Mouse (Mus musculus): ENCODE measurements around the gene 4930442H23Rik. TPM values are rescaled to one million over a fixed set of nuclear protein-coding genes. Genes with fewer than 3 reads are reported as not detected.

4930442H23Rik gene
- polyA plus RNA-seq, 1 experiment, result not detected

- no peak for TF ChIP-seq POLR2A (IDR thresholded peaks at IDR 0.05; ENCODE audit: low read depth, low read length)
- TF ChIP-seq CTCF (IDR thresholded peaks at IDR 0.05; ENCODE audit: extremely low read depth, insufficient read length, insufficient replicate concordance, low read depth, low read length), result no peak
- H3K4me1 ChIP-seq (ENCODE audit: control insufficient read depth, insufficient read depth, insufficient read length, low read length), result peaks cover 12% of the 10 kb centered on the region; the same call in 1 of the 2 replicates
- peak overlapping the region; percentile 86 for H3K27ac ChIP-seq (ENCODE audit: insufficient read depth, low read depth, low read length)
- WGBS, result under 1% methylated on average over 29 of the region's 29 CpGs
- no peaks in the 10 kb centered on the region for H3K27me3 ChIP-seq (ENCODE audit: control insufficient read depth, insufficient read depth, low read length)
- peak overlapping the region; percentile 74 for H3K4me3 ChIP-seq (ENCODE audit: low read depth, low read length)
- peaks cover 4% of the 10 kb centered on the region; the same call in 1 of the 2 replicates for H3K36me3 ChIP-seq (ENCODE audit: control insufficient read depth, insufficient read depth, low read length)
Observed at GRCm38 (mm10) chr10:81168521-81169244, 15.0 kb downstream of the 4930442H23Rik start.

GRCm38 (mm10) chr10:81168087-81168431 is 15.6 kb downstream of the 4930442H23Rik start:
- Histone ChIP-seq H3K27ac (ENCODE audit: insufficient read depth, low read depth, low read length) (peak overlapping the region; percentile 86), H3K4me1 (ENCODE audit: control insufficient read depth, insufficient read depth, insufficient read length, low read length) (peaks cover 10% of the 10 kb centered on the region; the same call in 1 of the 2 replicates), H3K27me3 (ENCODE audit: control insufficient read depth, insufficient read depth, low read length) (no peaks in the 10 kb centered on the region), H3K4me3 (ENCODE audit: low read depth, low read length) (peak overlapping the region; percentile 36), H3K36me3 (ENCODE audit: control insufficient read depth, insufficient read depth, low read length) (peaks cover 7% of the 10 kb centered on the region; the same call in 1 of the 2 replicates)
- WGBS, result 5% methylated on average over 5 of the region's 5 CpGs
- TF ChIP-seq POLR2A (IDR thresholded peaks at IDR 0.05; ENCODE audit: low read depth, low read length) (no peak), CTCF (IDR thresholded peaks at IDR 0.05; ENCODE audit: extremely low read depth, insufficient read length, insufficient replicate concordance, low read depth, low read length) (no peak)

DNA sequence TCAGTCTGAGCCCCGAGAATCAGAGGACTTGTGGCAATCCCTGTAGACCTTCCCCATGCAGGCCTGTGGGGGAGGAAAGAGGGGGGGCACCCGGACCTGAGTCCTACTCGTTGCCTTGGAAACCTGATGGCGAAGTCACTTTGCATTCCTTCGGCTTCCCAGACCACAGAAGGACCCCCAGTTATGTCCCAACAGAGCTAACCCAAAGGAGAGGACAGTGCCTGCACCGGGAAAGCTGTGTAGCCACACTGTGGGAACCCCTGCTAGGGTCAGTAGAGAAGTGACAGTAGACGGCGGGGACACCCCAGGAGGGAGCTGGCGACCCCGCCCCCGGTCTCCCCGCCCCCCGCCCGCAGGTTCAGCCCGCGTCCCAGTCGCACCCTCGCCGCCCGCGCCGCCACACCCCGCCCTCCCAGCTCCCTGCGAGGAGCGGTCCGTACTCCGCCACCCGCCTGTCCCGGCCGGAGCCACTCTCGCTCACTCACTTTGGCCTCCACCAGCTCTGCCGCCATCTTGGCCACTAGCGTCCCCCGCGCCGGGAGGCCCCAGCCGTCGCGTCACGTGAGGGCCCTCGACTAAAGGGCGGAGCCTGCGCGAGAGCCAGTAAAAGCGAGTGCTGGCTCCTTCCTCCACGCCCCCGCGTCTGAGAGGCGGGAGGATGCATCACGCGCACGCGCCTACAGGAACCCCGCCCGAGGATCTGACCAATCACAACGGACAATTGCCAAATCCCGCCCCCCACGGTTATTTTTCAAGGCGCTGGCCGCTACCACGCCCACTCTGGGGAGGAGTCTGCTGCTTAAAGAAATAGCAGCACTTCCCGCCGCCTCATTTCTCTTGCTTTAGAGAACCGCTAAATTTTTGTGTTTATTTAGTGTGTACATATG is 16.2 kb downstream of the 4930442H23Rik start, which contains the start of gene Pias4:
Gene Pias4 (minus strand): TSS at position 724 of the 887 bp plus-strand sequence.
- peak; percentile 72 for TF ChIP-seq POLR2A (IDR thresholded peaks at IDR 0.05; ENCODE audit: low read depth, low read length)
- TF ChIP-seq CTCF (IDR thresholded peaks at IDR 0.05; ENCODE audit: extremely low read depth, insufficient read length, insufficient replicate concordance, low read depth, low read length), result no peak
- whole genome bisulfite sequencing, result under 1% methylated on average over 64 of the region's 64 CpGs
- peaks cover 13% of the 10 kb centered on the region for H3K4me1 ChIP-seq (ENCODE audit: control insufficient read depth, insufficient read depth, insufficient read length, low read length)
- H3K36me3 ChIP-seq (ENCODE audit: control insufficient read depth, insufficient read depth, low read length), result peaks cover 11% of the 10 kb centered on the region; the same call in 1 of the 2 replicates
- H3K27me3 ChIP-seq (ENCODE audit: control insufficient read depth, insufficient read depth, low read length), result no peaks in the 10 kb centered on the region
- H3K27ac ChIP-seq (ENCODE audit: insufficient read depth, low read depth, low read length), result peak within 1 kb of the TSS; percentile 86
- H3K4me3 ChIP-seq (ENCODE audit: low read depth, low read length), result peak within 1 kb of the TSS; percentile 85

DNA sequence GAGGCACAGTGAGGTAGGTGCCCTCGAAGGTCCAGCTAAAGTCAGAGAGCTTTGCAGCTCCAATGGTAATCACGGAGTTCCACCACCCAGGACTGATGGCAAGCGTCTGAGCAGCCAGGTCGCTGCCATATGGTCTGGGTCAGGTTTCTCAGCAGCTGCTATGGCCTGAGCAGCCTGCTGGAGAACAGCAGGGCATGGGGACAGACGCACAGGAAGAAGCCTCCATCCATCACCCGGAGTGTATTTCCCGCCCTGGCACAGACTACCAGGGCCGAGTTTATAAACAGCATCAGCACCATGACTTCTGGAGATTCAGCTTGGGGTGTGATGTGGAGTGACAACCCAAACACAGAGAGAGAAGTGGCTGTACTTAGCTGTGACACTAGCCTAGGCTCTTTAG is 18.5 kb downstream of the 4930442H23Rik start:
- TF ChIP-seq POLR2A (IDR thresholded peaks at IDR 0.05; ENCODE audit: low read depth, low read length), result no peak
- TF ChIP-seq CTCF (IDR thresholded peaks at IDR 0.05; ENCODE audit: extremely low read depth, insufficient read length, insufficient replicate concordance, low read depth, low read length), result no peak
- Histone ChIP-seq H3K27me3 (ENCODE audit: control insufficient read depth, insufficient read depth, low read length) (no peaks in the 10 kb centered on the region), H3K36me3 (ENCODE audit: control insufficient read depth, insufficient read depth, low read length) (peaks cover 26% of the 10 kb centered on the region), H3K4me3 (ENCODE audit: low read depth, low read length) (no peak overlapping the region), H3K4me1 (ENCODE audit: control insufficient read depth, insufficient read depth, insufficient read length, low read length) (peaks cover 22% of the 10 kb centered on the region), H3K27ac (ENCODE audit: insufficient read depth, low read depth, low read length) (no peak overlapping the region)
- WGBS, result 80% methylated on average over 8 of the region's 8 CpGs

DNA sequence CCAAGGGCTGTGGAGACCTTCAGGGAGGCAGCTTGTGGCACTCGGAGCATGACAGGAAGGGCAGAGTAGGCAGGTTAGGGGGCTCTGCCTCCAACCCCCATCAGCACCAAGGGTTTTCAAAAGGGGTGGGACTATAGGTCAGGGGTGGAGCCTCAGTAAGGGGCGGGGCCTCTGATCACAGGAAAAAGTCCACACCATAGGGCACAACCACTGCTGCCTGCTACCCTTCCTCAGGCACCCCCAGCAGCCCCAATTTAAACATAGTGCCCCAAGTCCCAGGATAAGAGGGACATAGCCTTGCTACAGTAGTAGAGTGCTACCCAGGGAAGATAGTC is 21.4 kb downstream of the 4930442H23Rik start:
- peaks cover 35% of the 10 kb centered on the region for H3K36me3 ChIP-seq (ENCODE audit: control insufficient read depth, insufficient read depth, low read length)
- TF ChIP-seq CTCF (IDR thresholded peaks at IDR 0.05; ENCODE audit: extremely low read depth, insufficient read length, insufficient replicate concordance, low read depth, low read length) (no peak), POLR2A (IDR thresholded peaks at IDR 0.05; ENCODE audit: low read depth, low read length) (no peak)
- H3K4me3 ChIP-seq (ENCODE audit: low read depth, low read length), result no peak overlapping the region
- no peaks in the 10 kb centered on the region for H3K27me3 ChIP-seq (ENCODE audit: control insufficient read depth, insufficient read depth, low read length)
- 54% methylated on average over 2 of the region's 2 CpGs for WGBS
- H3K4me1 ChIP-seq (ENCODE audit: control insufficient read depth, insufficient read depth, insufficient read length, low read length), result peaks cover 36% of the 10 kb centered on the region
- H3K27ac ChIP-seq (ENCODE audit: insufficient read depth, low read depth, low read length), result no peak overlapping the region

GRCm38 (mm10) chr10:81161602-81162317 is 21.9 kb downstream of the 4930442H23Rik start:
- H3K27ac ChIP-seq (ENCODE audit: insufficient read depth, low read depth, low read length), result no peak overlapping the region
- TF ChIP-seq CTCF (IDR thresholded peaks at IDR 0.05; ENCODE audit: extremely low read depth, insufficient read length, insufficient replicate concordance, low read depth, low read length) (no peak), POLR2A (IDR thresholded peaks at IDR 0.05; ENCODE audit: low read depth, low read length) (no peak)

More at GRCm38 (mm10) chr10:81161602-81162317, 21.9 kb downstream of the 4930442H23Rik start:
- Histone ChIP-seq H3K4me1 (ENCODE audit: control insufficient read depth, insufficient read depth, insufficient read length, low read length) (peaks cover 33% of the 10 kb centered on the region), H3K36me3 (ENCODE audit: control insufficient read depth, insufficient read depth, low read length) (peaks cover 40% of the 10 kb centered on the region), H3K27me3 (ENCODE audit: control insufficient read depth, insufficient read depth, low read length) (no peaks in the 10 kb centered on the region), H3K4me3 (ENCODE audit: low read depth, low read length) (no peak overlapping the region)
- WGBS, result 75% methylated on average over 8 of the region's 8 CpGs
